Mouse (Mus musculus): Measurements from ENCODE around the gene Numa1.

GRCm38 (mm10) chr7:101906696-101907095, 27.2 kb upstream of the Numa1 start:
- TF ChIP-seq EP300 (IDR thresholded peaks at IDR 0.05; ENCODE audit: insufficient read depth, low read depth, low read length) (no peak), POLR2A (IDR thresholded peaks at IDR 0.05; ENCODE audit: insufficient read depth, low read length) (no peak), CTCF (IDR thresholded peaks at IDR 0.05; ENCODE audit: low read depth, low read length) (no peak)
